Mouse (Mus musculus): ENCODE measurements at regions not wholly inside any gene's neighbourhood (a gene's known extent, or its start where the extent isn't known, plus 50 kb on each side); places are given as distances from the start of the nearest gene placed in this dataset.

GRCm38 (mm10) chr12:25398726-25399125 lies 301.8 kb upstream of the Id2 start:
- in situ Hi-C loops (cut with MboI, MseI): no loop called here

- in situ Hi-C loops (cut with MboI, MseI): no loop called here
Observed at GRCm38 (mm10) chr12:25394326-25394725, 297.4 kb upstream of the Id2 start.

- in situ Hi-C loops (cut with MboI, MseI): no loop called here
Observed at GRCm38 (mm10) chr12:25393501-25393900, 296.6 kb upstream of the Id2 start.

- in situ Hi-C loops (cut with MboI, MseI): no loop called here
Observed at GRCm38 (mm10) chr12:25389202-25389601, 292.3 kb upstream of the Id2 start.

- in situ Hi-C loops (cut with MboI, MseI): no loop called here
Observed at GRCm38 (mm10) chr12:25387791-25388280, 290.9 kb upstream of the Id2 start.

DNA sequence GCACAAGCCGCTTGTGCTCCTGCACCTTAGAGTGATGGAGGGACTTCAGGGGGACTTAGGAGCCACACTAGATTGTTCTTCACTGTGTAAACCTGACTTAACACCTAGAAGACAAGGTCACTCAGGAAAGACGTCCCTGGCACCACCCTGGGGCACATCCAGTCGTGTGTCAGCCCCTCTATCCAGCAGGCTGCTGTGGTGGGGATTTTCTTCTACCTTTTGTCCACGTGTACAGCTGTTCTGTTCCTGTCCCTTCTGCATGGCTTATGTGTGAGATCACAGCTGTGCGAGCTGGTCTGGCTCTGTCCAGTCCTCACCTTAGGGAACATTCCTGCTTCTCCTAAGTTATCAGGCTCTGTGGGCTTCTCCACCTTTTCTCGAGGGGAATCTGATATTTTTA lies 286.0 kb upstream of the Id2 start:
- in situ Hi-C loops (cut with MboI, MseI): no loop called here

GRCm38 (mm10) chr12:25382475-25382874 lies 285.5 kb upstream of the Id2 start:
- in situ Hi-C loops (cut with MboI, MseI): no loop called here

DNA sequence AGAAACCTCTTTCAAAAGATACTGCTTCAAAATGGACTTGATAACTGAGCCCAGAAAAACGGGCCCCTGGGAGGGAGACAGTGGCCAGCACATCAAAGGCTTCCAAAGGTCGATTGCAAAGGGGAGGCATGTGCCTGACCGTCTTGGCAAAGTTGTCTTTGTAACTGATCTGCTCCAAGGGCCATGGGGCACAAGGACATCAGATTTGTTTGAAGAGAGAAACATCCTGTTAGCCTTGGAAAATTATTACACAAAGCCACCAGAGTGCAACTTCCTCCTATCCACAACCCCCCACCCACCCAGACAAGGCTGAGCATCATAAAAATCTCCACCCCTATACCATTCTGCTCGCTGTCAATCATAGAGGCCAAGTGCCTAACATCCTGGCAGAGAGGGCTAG lies 284.7 kb upstream of the Id2 start:
- in situ Hi-C loops (cut with MboI, MseI): no loop called here

DNA sequence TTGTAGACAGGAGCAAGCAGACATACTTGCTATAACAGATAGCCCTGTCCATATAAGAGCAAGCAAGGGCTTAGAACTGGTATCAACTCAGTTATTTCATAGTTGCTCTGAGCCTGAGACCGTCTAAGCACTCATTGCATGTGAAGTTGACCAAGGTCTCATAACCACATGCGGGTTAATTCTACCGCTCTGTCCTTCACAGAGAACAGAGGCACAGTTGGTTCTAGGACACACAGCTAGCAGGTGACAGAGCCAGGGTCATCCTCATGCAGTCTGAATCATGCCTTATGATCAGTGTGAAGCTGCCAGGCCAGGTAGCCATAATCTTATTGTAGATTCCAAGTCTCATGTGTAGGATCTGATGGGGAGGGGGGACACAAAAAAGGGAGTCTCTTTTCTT lies 283.1 kb upstream of the Id2 start:
- in situ Hi-C loops (cut with MboI, MseI): no loop called here

GRCm38 (mm10) chr12:25379016-25379415 lies 282.1 kb upstream of the Id2 start:
- in situ Hi-C loops (cut with MboI, MseI): no loop called here

DNA sequence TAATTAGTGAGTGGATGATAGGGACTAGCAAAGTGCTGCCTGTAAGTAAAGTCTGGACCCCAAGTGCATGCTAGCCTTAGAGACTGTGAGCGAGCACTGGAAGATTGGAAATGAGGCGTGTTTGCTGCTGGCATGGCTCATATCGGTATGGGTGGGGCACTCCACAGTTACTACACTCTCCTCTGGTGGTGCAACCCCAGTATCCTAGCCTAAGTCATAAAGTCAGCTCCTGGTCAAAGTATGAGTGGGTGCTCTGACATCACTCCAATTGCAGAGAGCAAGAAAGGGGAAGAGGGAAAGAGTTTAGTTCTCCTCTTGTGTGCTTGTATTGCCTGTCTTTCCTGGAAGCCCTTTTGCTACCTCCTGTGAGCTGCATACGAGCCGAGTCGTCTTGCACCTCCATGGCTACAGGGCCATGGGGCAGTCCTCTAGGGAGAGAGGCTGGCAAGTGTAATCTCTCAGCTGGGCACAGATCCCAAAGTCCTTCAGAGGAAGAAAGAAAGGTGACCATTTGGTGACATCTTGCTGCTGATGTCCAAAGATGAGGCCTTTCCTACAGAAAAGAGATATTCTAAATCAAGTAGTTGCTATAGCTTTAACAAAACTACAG lies 281.2 kb upstream of the Id2 start:
- in situ Hi-C loops (cut with MboI, MseI): no loop called here

- in situ Hi-C loops (cut with MboI, MseI): no loop called here
Observed at GRCm38 (mm10) chr12:25376451-25376850, 279.5 kb upstream of the Id2 start.

GRCm38 (mm10) chr12:25367541-25367940 lies 270.6 kb upstream of the Id2 start:
- in situ Hi-C loops (cut with MboI, MseI): no loop called here

- in situ Hi-C loops (cut with MboI, MseI): no loop called here
Observed at GRCm38 (mm10) chr12:25365600-25366267, 268.8 kb upstream of the Id2 start.

DNA sequence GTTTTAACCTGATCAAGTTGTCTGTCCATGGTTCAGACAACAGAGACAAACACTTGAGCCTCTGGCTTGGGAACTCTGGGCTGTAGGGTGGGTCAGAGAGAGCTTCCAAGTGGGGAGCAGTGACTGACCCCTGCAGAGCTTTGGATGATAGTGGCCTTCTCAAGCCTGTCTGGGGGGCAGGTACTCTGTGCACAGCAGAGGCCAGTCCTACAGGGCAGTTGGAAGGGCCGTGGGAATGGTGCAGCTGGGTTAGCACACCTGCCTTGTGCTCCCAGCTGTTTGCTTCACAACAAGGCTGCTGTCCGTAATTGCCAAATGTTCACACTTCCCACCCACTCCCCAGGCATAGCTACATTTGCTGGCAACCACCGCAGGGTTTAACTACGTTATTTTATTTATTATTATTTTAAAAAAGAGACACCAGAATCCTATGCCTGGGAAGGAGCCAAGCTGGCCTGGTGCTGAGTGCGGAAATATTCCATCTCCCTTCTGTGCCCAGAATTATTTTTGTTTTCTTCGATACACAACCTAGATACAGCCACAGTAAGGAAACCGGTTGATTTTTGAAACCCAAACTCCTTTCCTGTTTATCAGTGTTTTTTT lies 268.1 kb upstream of the Id2 start:
- in situ Hi-C loops (cut with MboI, MseI): no loop called here

DNA sequence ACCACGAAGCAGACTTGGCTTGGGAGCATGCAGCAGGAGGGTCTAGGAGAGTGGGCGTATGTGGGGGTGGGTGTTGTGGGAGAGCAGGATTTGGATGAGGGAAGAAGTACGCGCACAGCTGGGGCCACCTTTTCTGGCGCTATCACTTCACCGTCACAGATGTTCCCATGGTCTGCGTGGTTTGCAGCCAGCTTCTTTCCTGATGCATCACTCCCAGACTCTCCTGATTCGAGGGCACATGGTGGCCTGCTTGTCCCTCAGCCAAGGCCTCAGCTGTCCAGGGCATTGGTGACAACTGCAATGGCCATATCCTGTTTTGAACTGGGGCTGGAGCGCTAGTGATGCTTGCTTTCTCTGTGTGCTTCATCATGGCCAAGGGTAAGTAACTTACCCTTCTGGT lies 266.9 kb upstream of the Id2 start:
- in situ Hi-C loops (cut with MboI, MseI): no loop called here

- in situ Hi-C loops (cut with MboI, MseI): no loop called here
Observed at GRCm38 (mm10) chr12:25363341-25363740, 266.4 kb upstream of the Id2 start.

- in situ Hi-C loops (cut with MboI, MseI): no loop called here
Observed at GRCm38 (mm10) chr12:25362771-25363170, 265.8 kb upstream of the Id2 start.

GRCm38 (mm10) chr12:25360726-25361125 lies 263.8 kb upstream of the Id2 start:
- in situ Hi-C loops (cut with MboI, MseI): no loop called here

GRCm38 (mm10) chr12:25359931-25360330 lies 263.0 kb upstream of the Id2 start:
- in situ Hi-C loops (cut with MboI, MseI): no loop called here

DNA sequence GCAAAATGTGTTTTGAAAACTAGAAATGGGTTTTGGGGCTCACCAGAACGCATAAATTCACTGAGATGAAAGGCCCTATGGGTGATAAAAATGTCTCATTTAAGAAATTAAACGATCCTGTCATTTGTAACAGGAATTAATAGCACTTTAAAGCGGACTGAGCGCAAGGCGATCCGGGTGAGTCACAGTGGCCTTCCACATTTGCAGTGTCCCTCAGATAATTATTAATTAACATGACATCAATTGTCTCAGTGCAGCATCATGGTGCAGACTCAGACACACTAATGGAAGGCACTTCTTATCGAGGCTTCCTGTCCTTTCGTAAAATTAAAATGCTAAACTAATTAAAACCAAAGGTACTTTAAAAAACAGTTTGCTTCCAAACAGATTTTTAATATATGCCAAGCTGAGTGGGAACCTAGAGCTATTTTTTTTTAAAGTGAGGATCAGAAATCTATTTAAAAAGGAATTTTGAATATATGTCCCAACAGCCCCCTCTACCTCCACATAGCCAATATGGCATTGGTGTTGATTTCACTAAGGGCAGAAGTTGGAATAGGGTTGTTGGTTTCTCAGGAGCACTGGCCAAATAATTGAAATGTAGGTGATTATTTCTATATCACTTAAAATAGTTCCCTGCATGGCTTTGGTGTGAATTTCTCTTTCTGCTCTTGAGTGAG lies 262.0 kb upstream of the Id2 start:
- in situ Hi-C loops (cut with MboI, MseI): no loop called here

DNA sequence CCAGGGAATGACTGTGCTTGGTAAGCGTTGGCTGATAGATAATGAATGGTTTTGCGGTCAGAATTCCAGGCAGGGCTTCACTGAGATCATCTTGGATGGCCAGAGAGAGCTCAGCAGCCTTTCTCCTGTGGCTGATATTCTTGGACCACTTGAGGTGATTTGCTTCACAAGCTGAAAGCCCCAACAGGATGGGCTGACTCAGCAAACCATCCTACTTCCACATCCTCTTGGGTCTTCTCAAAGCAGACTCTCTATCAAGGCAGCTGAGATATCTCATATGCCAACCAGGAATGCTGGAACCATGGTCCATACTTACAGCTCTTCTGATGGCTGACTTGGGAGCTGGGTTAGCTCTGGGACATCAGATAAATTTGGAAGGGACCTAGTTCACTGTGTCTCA lies 259.8 kb upstream of the Id2 start:
- in situ Hi-C loops (cut with MboI, MseI): no loop called here

DNA sequence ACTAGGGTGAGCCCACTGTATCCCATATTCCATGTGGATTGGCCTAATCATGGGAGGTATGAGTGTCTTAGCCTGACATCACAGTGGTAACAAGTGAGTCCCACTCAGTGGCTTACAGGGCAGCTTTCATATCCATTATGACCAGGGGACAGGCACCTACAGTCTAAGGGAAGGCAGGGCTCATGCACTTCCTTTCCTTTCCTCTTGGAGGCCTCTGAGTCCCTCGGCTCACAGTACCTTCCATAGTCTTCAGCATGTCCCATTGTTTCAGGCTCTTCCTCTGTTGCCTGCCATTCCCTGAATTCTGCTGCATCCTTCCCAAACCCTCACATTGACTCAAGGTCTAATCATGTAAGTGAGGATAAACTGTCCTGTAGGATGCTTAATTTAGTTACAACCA lies 258.3 kb upstream of the Id2 start:
- in situ Hi-C loops (cut with MboI, MseI): no loop called here

Data from T-helper 1 cell (primary cell).